Mouse (Mus musculus): ENCODE results near the gene Gm38655.
"Not testable (repeated sequence)": the region's sequence is repeated elsewhere in the genome, so short reads cannot be mapped to it uniquely, and the experiment has no call there.

Gm38655 gene

DNA sequence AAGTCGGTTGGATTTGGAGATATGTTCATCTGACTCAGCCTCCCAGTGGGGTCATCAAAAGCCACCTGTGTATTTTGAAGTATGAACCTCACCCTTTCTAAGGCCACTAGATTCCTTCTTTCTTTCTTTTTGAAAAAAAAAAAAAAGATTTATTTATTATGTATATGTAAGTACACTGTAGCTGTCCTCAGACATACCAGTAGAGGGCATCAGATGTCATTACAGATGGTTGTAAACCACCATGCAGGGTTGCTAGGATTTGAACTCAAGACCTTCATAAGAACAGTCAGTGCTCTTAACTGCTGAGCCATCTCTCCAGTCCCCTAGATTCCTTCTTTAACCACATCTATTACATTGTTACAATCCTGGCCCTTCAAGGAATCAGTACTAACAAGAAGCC lies 45.2 kb downstream of the Gm38655 start:
- DNase-seq (ENCODE audit: low read depth, low spot score) = peak; percentile 59
- H3K36me3 ChIP-seq (ENCODE audit: control insufficient read depth, insufficient read depth, low read length, poor library complexity, severe bottlenecking) = no peaks in the 10 kb centered on the region
- no peaks in the 10 kb centered on the region; the same call in 1 of the 2 replicates for H3K27me3 ChIP-seq (ENCODE audit: control insufficient read depth, insufficient read depth, low read length, poor library complexity, severe bottlenecking)

DNA sequence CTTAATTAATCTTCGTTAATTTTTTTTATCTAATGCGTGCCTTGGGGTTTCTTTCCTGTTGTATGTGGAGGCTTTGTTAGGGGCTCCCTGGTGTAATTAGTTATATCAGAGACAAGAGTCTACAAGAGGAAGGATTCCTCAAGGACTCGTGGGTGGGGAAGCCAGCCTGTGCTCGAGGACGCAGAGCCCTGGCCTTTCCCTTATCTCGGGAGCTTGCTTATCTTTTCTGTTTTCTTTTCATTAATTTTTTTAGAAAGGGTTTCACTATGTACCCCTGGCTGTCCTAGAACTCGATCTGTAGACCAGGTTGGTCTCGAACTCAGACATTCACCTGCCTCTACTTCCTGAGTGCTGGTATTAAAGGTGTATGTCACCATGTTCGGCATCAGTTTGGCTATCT lies 47.6 kb downstream of the Gm38655 start:
- no peaks in the 10 kb centered on the region for H3K36me3 ChIP-seq (ENCODE audit: control insufficient read depth, insufficient read depth, low read length, poor library complexity, severe bottlenecking)
- DNase-seq (ENCODE audit: low read depth, low spot score) = no peak

DNA sequence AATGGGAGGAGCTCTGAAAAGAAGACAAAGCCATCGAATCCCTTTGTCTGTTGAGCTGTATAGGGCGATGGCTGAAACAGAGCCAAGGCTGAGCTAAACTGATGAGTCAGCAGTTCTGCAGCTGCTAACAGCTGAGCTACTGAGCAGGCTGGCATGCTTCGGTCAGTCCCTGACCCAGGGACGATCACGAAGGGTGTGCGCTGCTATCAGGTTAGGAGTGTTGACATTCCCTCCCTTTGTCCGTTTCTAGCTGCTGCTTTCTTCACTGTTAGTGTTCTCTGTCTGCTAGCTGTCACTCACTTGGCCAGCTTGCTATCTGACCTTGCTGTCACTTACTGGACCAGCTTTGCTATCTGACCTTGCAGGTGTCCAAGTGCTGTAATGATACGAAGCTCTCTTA lies 48.2 kb downstream of the Gm38655 start:
- Histone ChIP-seq H3K27me3 (ENCODE audit: control insufficient read depth, insufficient read depth, low read length, poor library complexity, severe bottlenecking) (no peaks in the 10 kb centered on the region; the same call in 1 of the 2 replicates), H3K36me3 (ENCODE audit: control insufficient read depth, insufficient read depth, low read length, poor library complexity, severe bottlenecking) (no peaks in the 10 kb centered on the region)
- no peak for DNase-seq (ENCODE audit: low read depth, low spot score)

More for the DNA sequence above, 47.6 kb downstream of the Gm38655 start:
- no peaks in the 10 kb centered on the region; the same call in 1 of the 2 replicates for H3K27me3 ChIP-seq (ENCODE audit: control insufficient read depth, insufficient read depth, low read length, poor library complexity, severe bottlenecking)

DNA sequence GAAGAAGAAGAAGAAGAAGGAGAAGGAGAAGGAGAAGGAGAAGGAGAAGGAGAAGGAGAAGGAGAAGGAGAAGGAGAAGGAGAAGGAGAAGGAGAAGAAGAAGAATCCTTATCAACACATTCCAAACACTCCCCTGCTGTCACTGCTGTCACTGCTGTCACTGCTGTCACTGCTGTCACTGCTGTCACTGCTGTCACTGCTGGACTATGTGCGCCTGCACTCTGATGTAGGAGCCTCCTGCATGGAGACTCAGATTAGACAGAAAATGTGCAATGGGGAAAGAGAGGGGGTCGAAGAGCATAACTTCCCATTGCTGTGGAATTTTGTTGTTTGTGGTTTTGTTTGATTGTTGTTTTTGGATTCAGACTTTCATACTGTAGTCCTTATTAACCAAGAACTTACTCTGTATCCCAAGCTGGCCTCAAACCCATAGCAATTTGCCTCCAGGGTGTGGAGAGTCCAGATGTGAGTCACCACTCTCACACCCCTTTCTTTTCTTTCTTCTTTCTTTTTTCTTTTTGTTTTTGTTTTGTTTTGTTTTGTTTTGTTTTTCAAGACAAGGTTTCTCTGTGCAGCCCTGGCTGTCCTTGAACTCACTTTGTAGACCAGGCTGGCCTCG lies 49.7 kb downstream of the Gm38655 start:
- not testable (repeated sequence) for H3K36me3 ChIP-seq (ENCODE audit: control insufficient read depth, insufficient read depth, low read length, poor library complexity, severe bottlenecking); H3K27me3 ChIP-seq (ENCODE audit: control insufficient read depth, insufficient read depth, low read length, poor library complexity, severe bottlenecking); DNase-seq (ENCODE audit: low read depth, low spot score)

DNA sequence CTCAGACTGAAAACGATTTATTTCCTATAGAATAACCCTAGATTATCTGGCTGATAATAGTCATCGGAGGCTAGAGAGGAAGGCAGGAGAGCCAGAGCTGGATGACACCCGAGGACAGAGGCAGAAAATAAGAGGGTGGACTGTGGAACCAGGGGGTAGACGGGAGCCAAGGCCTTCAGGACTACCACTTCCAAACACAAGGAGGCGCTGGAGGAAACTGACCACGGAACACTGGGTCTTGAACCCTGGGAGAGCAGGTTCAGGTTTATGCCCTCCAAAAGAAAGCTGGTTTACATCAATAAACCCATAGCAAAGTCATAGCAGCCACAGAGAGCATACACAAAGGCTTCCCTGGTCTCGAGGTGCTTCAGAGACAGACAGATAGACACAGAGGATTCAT lies 51.3 kb downstream of the Gm38655 start:
- Histone ChIP-seq H3K36me3 (ENCODE audit: control insufficient read depth, insufficient read depth, low read length, poor library complexity, severe bottlenecking) (no peaks in the 10 kb centered on the region), H3K27me3 (ENCODE audit: control insufficient read depth, insufficient read depth, low read length, poor library complexity, severe bottlenecking) (no peaks in the 10 kb centered on the region)
- peak; percentile 65 for DNase-seq (ENCODE audit: low read depth, low spot score)

All from splenic B cell, adult 2 months (primary cell).